Mouse (Mus musculus) heart, embryonic 11.5 days (tissue): ENCODE results near the gene Caln1. TPM values are rescaled to one million over a fixed set of nuclear protein-coding genes. Genes with fewer than 3 reads are reported as not detected.

Experiments
- ATAC-seq: fragments of 200-750 bp; cut with Nextera tagmentation; replicated peaks from 2 replicates; pipeline ENCODE4 v1.8.0; 2017; ENCODE audit warnings: moderate library complexity; ENCODE audit not compliant: insufficient number of reproducible peaks, low FRiP score, low TSS enrichment
- H3K27ac ChIP-seq: fragments of 300-500 bp; sonication (generic); 2 replicates; pipeline ENCODE4 v1.5.1; 2014; ENCODE audit warnings: mild to moderate bottlenecking, low read depth, low read length
- H3K27me3 ChIP-seq: fragments of 300-500 bp; sonication (generic); 2 replicates; pipeline ENCODE4 v1.6.1; 2014; ENCODE audit warnings: mild to moderate bottlenecking, low read length, mixed read lengths; ENCODE audit not compliant: control insufficient read depth, insufficient read depth
- H3K36me3 ChIP-seq: fragments of 300-500 bp; sonication (generic); 2 replicates; pipeline ENCODE4 v1.6.1; 2014; ENCODE audit warnings: mild to moderate bottlenecking, low read length, moderate library complexity, mixed read lengths; ENCODE audit not compliant: control insufficient read depth, insufficient read depth
- H3K4me1 ChIP-seq: fragments of 300-500 bp; sonication (generic); 2 replicates; pipeline ENCODE4 v1.6.1; 2014; ENCODE audit warnings: low read length; ENCODE audit not compliant: control insufficient read depth, insufficient read depth
- H3K4me2 ChIP-seq: fragments of 300-500 bp; sonication (generic); 2 replicates; pipeline ENCODE4 v1.6.1; 2014; ENCODE audit warnings: mild to moderate bottlenecking, moderate library complexity
- H3K4me3 ChIP-seq: fragments of 300-500 bp; sonication (generic); 2 replicates; pipeline ENCODE4 v1.5.1; 2014; ENCODE audit warnings: low read depth, low read length
- H3K9ac ChIP-seq: fragments of 300-500 bp; sonication (generic); 2 replicates; pipeline ENCODE4 v1.6.1; 2014; ENCODE audit warnings: mild to moderate bottlenecking, low read depth, low read length, moderate library complexity
- H3K9me3 ChIP-seq: fragments of 300-500 bp; sonication (generic); replicated peaks from 2 replicates; pipeline ENCODE4 v1.6.1; 2016; ENCODE audit warnings: low read length; ENCODE audit not compliant: control insufficient read depth
- WGBS: fragments of 180-500 bp; shearing (Covaris S2); extraction: QIAGEN DNeasy Blood & Tissue Kit; methylation state at CpG from one replicate; pipeline ENCODE4 v1.1.7; 2014; ENCODE audit not compliant: insufficient replicate concordance; 5-methylcytosine and 5-hydroxymethylcytosine counted together
- polyA plus RNA-seq: library from polyadenylated mRNA; unstranded; fragments of >200 nt; fragmentation: Nextera tagmentation; extraction: Ambion mirVana; gene quantifications from 2 replicates; pipeline ENCODE4 v1.2.1, GENCODE M21; 2014

Caln1 gene
- polyA plus RNA-seq, 1 experiment from 2014 or later = 0.11 TPM

DNA sequence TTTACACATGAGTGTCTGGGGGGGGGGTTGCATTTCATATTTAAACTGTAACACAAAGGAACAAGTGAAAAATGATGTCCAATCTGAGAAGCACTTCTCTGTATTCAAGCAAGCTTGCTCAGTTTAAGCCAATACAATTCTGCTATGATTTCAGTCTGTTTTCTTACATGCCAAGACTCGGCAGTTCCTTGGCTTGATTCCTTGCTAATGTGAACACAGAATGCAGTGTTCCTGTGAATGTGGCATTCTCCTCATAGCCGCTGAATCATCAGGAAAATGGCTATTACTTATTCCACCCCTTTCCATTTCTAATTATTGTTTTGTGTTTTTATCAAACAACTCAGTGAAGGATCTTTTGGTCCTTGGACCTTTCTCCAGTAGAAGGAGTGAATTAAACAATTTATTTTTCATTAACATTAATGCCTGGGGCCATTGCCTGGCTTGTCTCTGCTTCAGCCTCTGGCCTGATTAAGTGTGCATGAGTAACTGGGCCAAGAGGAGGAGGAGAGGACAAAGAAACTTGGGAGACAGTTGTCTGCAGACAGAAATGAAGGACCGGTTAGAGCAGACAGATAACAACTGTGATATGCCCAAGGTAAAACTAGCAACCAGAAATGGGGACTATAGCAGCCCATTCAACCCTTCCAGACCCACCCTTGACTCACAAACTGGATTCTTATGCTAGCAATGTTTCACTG, 423.6 kb downstream of the Caln1 start:
- Histone ChIP-seq H3K9me3 (no peaks in the 10 kb centered on the region), H3K4me2 (no peak overlapping the region), H3K4me3 (no peak overlapping the region), H3K27me3 (no peaks in the 10 kb centered on the region), H3K4me1 (no peaks in the 10 kb centered on the region), H3K36me3 (no peaks in the 10 kb centered on the region), H3K9ac (no peak overlapping the region), H3K27ac (no peak overlapping the region)
- 71% methylated on average over 3 of the region's 3 CpGs for WGBS
- no peak for ATAC-seq

DNA sequence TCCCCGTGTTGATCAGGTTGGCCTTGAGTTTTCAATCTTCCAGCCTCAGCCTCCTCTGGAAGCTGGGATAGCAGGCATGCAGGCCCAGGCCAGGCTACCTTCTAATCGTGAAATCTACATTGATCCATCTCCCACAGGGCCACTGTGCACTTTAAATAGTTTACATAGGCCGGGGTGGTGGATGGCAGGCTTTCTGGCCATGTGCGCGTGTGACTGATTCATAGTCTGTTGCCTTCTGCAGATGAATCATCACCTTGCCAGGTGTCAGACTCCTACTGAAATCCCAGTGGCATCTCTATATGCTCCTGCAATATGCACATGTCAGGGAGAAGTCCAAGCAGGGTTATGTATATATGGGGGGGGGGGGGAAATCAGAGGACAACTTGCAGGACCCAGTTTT, 428.5 kb downstream of the Caln1 start:
- no peak for ATAC-seq
- WGBS = 75% methylated on average over 5 of the region's 5 CpGs

GRCm38 (mm10) chr5:130810314-130810713, 441.1 kb downstream of the Caln1 start:
- 19% methylated on average over 6 of the region's 6 CpGs for WGBS
- H3K9ac ChIP-seq = no peak overlapping the region
- no peak overlapping the region for H3K27ac ChIP-seq
- H3K36me3 ChIP-seq = no peaks in the 10 kb centered on the region
- H3K4me3 ChIP-seq = no peak overlapping the region
- H3K4me2 ChIP-seq = no peak overlapping the region
- no peaks in the 10 kb centered on the region for H3K4me1 ChIP-seq
- peaks cover 2% of the 10 kb centered on the region; the same call in 1 of the 2 replicates for H3K9me3 ChIP-seq
- H3K27me3 ChIP-seq = no peaks in the 10 kb centered on the region
- ATAC-seq = no peak

More for the DNA sequence above, 428.5 kb downstream of the Caln1 start:
- Histone ChIP-seq H3K9me3 (no peaks in the 10 kb centered on the region; the same call in 1 of the 2 replicates), H3K4me1 (no peaks in the 10 kb centered on the region), H3K27ac (no peak overlapping the region), H3K4me2 (no peak overlapping the region), H3K27me3 (no peaks in the 10 kb centered on the region), H3K9ac (no peak overlapping the region), H3K36me3 (no peaks in the 10 kb centered on the region), H3K4me3 (no peak overlapping the region)

- Histone ChIP-seq H3K27ac (no peak overlapping the region), H3K4me3 (no peak overlapping the region), H3K9ac (no peak overlapping the region), H3K4me2 (no peak overlapping the region), H3K9me3 (peaks cover 2% of the 10 kb centered on the region; the same call in 1 of the 2 replicates), H3K36me3 (no peaks in the 10 kb centered on the region), H3K4me1 (no peaks in the 10 kb centered on the region), H3K27me3 (no peaks in the 10 kb centered on the region)
- WGBS = 31% methylated on average over 1 of the region's 1 CpGs
- ATAC-seq = no peak
Observed at GRCm38 (mm10) chr5:130810846-130811245, 441.6 kb downstream of the Caln1 start.

GRCm38 (mm10) chr5:130811266-130811665, 442.0 kb downstream of the Caln1 start:
- 28% methylated on average over 3 of the region's 3 CpGs for WGBS
- H3K27ac ChIP-seq = no peak overlapping the region
- H3K4me1 ChIP-seq = no peaks in the 10 kb centered on the region

GRCm38 (mm10) chr5:130811966-130812365, 442.7 kb downstream of the Caln1 start:
- no peak overlapping the region for H3K4me3 ChIP-seq
- H3K4me1 ChIP-seq = no peaks in the 10 kb centered on the region
- no peak for ATAC-seq
- H3K27me3 ChIP-seq = no peaks in the 10 kb centered on the region
- WGBS = 82% methylated on average over 3 of the region's 3 CpGs
- H3K27ac ChIP-seq = no peak overlapping the region
- no peaks in the 10 kb centered on the region for H3K36me3 ChIP-seq
- H3K9me3 ChIP-seq = peaks cover 2% of the 10 kb centered on the region; the same call in 1 of the 2 replicates
- no peak overlapping the region for H3K4me2 ChIP-seq
- H3K9ac ChIP-seq = no peak overlapping the region

More at GRCm38 (mm10) chr5:130811266-130811665, 442.0 kb downstream of the Caln1 start:
- no peak overlapping the region for H3K9ac ChIP-seq
- H3K27me3 ChIP-seq = no peaks in the 10 kb centered on the region
- no peak overlapping the region for H3K4me3 ChIP-seq
- H3K4me2 ChIP-seq = no peak overlapping the region
- no peak for ATAC-seq
- no peaks in the 10 kb centered on the region for H3K36me3 ChIP-seq
- H3K9me3 ChIP-seq = peaks cover 2% of the 10 kb centered on the region; the same call in 1 of the 2 replicates

- no peak overlapping the region for H3K27ac ChIP-seq
- peaks cover 2% of the 10 kb centered on the region; the same call in 1 of the 2 replicates for H3K9me3 ChIP-seq
- H3K4me3 ChIP-seq = no peak overlapping the region
- no peaks in the 10 kb centered on the region for H3K4me1 ChIP-seq
- no peak overlapping the region for H3K9ac ChIP-seq
- ATAC-seq = no peak
- no peaks in the 10 kb centered on the region for H3K36me3 ChIP-seq
- H3K4me2 ChIP-seq = no peak overlapping the region
- no peaks in the 10 kb centered on the region for H3K27me3 ChIP-seq
- WGBS = 92% methylated on average over 8 of the region's 8 CpGs
Observed at GRCm38 (mm10) chr5:130812556-130812955, 443.3 kb downstream of the Caln1 start.

DNA sequence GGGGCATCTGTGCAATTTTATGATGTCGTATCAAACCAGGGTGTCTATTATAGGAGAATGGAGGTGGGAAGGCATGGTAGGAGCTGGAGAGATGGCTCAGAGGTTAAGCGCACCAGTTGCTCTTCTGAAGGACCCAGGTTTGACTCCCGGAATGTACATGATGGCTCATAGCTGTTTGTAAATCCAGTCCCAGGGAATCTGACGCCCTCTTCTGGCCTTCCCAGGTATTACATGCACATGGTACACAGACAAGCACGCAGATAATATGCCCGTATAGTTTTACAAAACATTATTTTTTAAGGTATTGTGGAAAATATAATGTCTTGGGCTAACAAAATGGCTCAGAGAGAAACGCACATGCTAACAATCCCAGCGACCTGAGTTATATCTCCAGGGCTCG, 443.8 kb downstream of the Caln1 start:
- Histone ChIP-seq H3K27me3 (no peaks in the 10 kb centered on the region), H3K9ac (no peak overlapping the region), H3K9me3 (peaks cover 2% of the 10 kb centered on the region; the same call in 1 of the 2 replicates), H3K36me3 (no peaks in the 10 kb centered on the region), H3K4me2 (no peak overlapping the region), H3K27ac (no peak overlapping the region), H3K4me3 (no peak overlapping the region), H3K4me1 (no peaks in the 10 kb centered on the region)
- 75% methylated on average over 9 of the region's 9 CpGs for WGBS
- ATAC-seq = no peak

DNA sequence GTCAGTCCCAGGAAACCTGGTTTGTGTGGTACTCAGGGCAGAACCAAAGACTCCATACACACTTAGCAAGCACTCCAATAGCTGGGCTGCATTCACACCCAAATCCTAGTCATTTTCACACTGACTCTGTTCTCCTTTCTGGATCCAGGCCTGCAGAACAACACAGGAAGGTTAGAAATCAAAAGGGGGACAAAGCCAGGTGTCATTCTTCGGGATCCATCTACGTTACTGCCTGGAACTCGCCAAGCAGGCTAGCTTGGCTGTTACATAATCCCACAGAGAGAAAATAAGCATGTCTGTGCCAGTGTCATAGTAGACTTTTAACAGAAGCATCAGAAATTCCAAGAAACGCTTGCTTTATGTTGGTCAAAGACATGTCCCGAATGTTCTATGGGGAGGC, 446.1 kb downstream of the Caln1 start:
- Histone ChIP-seq H3K4me2 (no peak overlapping the region), H3K27me3 (no peaks in the 10 kb centered on the region), H3K9me3 (no peaks in the 10 kb centered on the region; the same call in 1 of the 2 replicates), H3K4me3 (no peak overlapping the region), H3K36me3 (no peaks in the 10 kb centered on the region), H3K27ac (no peak overlapping the region), H3K4me1 (no peaks in the 10 kb centered on the region), H3K9ac (no peak overlapping the region)
- 84% methylated on average over 5 of the region's 5 CpGs for WGBS
- ATAC-seq = no peak
